Mouse (Mus musculus) forebrain, embryonic 14.5 days (tissue): Measurements from ENCODE around the gene Rps13. TPM values are rescaled to one million over a fixed set of nuclear protein-coding genes. Genes with fewer than 3 reads are reported as not detected.
"Not testable (repeated sequence)": the region's sequence is repeated elsewhere in the genome, so short reads cannot be mapped to it uniquely, and the experiment has no call there.

ENCODE experiments used
- ATAC-seq: fragments of 200-750 bp; cut with Nextera tagmentation; 2 replicates; pipeline ENCODE4 v1.8.0; 2017; ENCODE audit warnings: mild to moderate bottlenecking, moderate library complexity
- DNase-seq: peaks from one replicate; pipeline ENCODE4 v3.0.0-alpha.2; 2015; ENCODE audit warnings: low spot score
- H3K27ac ChIP-seq: fragments of 300-500 bp; sonication (generic); 2 replicates; pipeline ENCODE4 v1.5.1; 2014; ENCODE audit warnings: low read depth, mild to moderate bottlenecking, control low read depth, low read length, moderate library complexity
- H3K27me3 ChIP-seq: fragments of 300-500 bp; sonication (generic); replicated peaks from 2 replicates; pipeline ENCODE4 v1.6.1; 2014; ENCODE audit warnings: low read length, control low read depth, mixed read lengths; ENCODE audit not compliant: control insufficient read depth, insufficient read depth
- H3K36me3 ChIP-seq: fragments of 300-500 bp; sonication (generic); 2 replicates; pipeline ENCODE4 v1.6.1; 2014; ENCODE audit warnings: low read length, control low read depth; ENCODE audit not compliant: control insufficient read depth, insufficient read depth
- H3K4me1 ChIP-seq: fragments of 300-500 bp; sonication (generic); 2 replicates; pipeline ENCODE4 v1.6.1; 2014; ENCODE audit warnings: antibody characterized with exemption, low read length, control low read depth; ENCODE audit not compliant: control insufficient read depth, insufficient read depth
- H3K4me2 ChIP-seq: fragments of 300-500 bp; sonication (generic); 2 replicates; pipeline ENCODE4 v1.6.1; 2014; ENCODE audit warnings: mild to moderate bottlenecking, control low read depth, low read length
- H3K4me3 ChIP-seq: fragments of 300-500 bp; sonication (generic); 2 replicates; pipeline ENCODE4 v1.5.1; 2014; ENCODE audit warnings: low read depth, low read length, control low read depth
- H3K9ac ChIP-seq: fragments of 300-500 bp; sonication (generic); 2 replicates; pipeline ENCODE4 v1.6.1; 2014; ENCODE audit warnings: mild to moderate bottlenecking, low read length, control low read depth, moderate library complexity
- H3K9me3 ChIP-seq: fragments of 300-500 bp; sonication (generic); replicated peaks from 2 replicates; pipeline ENCODE4 v1.6.1; 2016; ENCODE audit warnings: low read length, control low read depth, mixed read lengths; ENCODE audit not compliant: control insufficient read depth
- WGBS: fragments of 180-500 bp; shearing (Covaris S2); extraction: QIAGEN DNeasy Blood & Tissue Kit; methylation state at CpG from one replicate; pipeline ENCODE4 v1.1.7; 2014; 5-methylcytosine and 5-hydroxymethylcytosine counted together
- polyA plus RNA-seq: library from polyadenylated mRNA; unstranded; fragments of >200 nt; fragmentation: Nextera tagmentation; extraction: Ambion mirVana; gene quantifications from 2 replicates; pipeline ENCODE4 v1.2.1, GENCODE M21; 2014

Rps13 gene
- polyA plus RNA-seq, result 533 and 675 TPM in 2 replicates

- Histone ChIP-seq H3K9ac (peak within 1 kb of the TSS; percentile 96), H3K9me3 (no peaks in the 10 kb centered on the region), H3K4me2 (peak within 1 kb of the TSS; percentile 88), H3K27ac (peak within 1 kb of the TSS; percentile 81), H3K36me3 (peaks cover 35% of the 10 kb centered on the region), H3K4me1 (peaks cover 5% of the 10 kb centered on the region; the same call in 1 of the 2 replicates), H3K27me3 (no peaks in the 10 kb centered on the region), H3K4me3 (peak within 1 kb of the TSS; percentile 86)
- DNase-seq (peak; percentile 99), ATAC-seq (peak; percentile 100)
- WGBS, result under 1% methylated on average over 78 of the region's 78 CpGs
Observed at GRCm38 (mm10) chr7:116333713-116334668, at the start of gene Rps13. Gene Rps13 (minus strand): TSS chr7:116334195.

- not testable (repeated sequence) for H3K9me3 ChIP-seq, H3K27ac ChIP-seq, H3K27me3 ChIP-seq, DNase-seq, H3K4me2 ChIP-seq, H3K4me1 ChIP-seq, H3K4me3 ChIP-seq, ATAC-seq, H3K9ac ChIP-seq
- WGBS, result 93% methylated on average over 6 of the region's 6 CpGs
- H3K36me3 ChIP-seq, result peaks cover 22% of the 10 kb centered on the region
Observed at GRCm38 (mm10) chr7:116379181-116379580, 45.2 kb upstream of the Rps13 start.

- no peak for DNase-seq
- H3K27me3 ChIP-seq, result no peaks in the 10 kb centered on the region
- H3K36me3 ChIP-seq, result peaks cover 37% of the 10 kb centered on the region
- no peak overlapping the region for H3K4me2 ChIP-seq
- ATAC-seq, result no peak
- no peaks in the 10 kb centered on the region for H3K4me1 ChIP-seq
- no peak overlapping the region for H3K27ac ChIP-seq
- H3K9me3 ChIP-seq, result no peaks in the 10 kb centered on the region
- 77% methylated on average over 1 of the region's 1 CpGs for WGBS
- H3K9ac ChIP-seq, result no peak overlapping the region
- no peak overlapping the region for H3K4me3 ChIP-seq
Observed at GRCm38 (mm10) chr7:116374284-116374683, 40.3 kb upstream of the Rps13 start.

- DNase-seq (peak; percentile 55), ATAC-seq (no peak)
- 81% methylated on average over 1 of the region's 1 CpGs for WGBS
- Histone ChIP-seq H3K9me3 (no peaks in the 10 kb centered on the region), H3K4me3 (no peak overlapping the region), H3K27me3 (no peaks in the 10 kb centered on the region), H3K4me1 (peaks cover 5% of the 10 kb centered on the region; the same call in 1 of the 2 replicates), H3K36me3 (peaks cover 34% of the 10 kb centered on the region), H3K4me2 (no peak overlapping the region), H3K27ac (no peak overlapping the region), H3K9ac (no peak overlapping the region)
Observed at GRCm38 (mm10) chr7:116336226-116336625, 2.2 kb upstream of the Rps13 start.

GRCm38 (mm10) chr7:116335133-116335532 lies 1.1 kb upstream of the Rps13 start:
- ATAC-seq (no peak), DNase-seq (no peak)
- H3K4me3 ChIP-seq, result no peak overlapping the region; the same call in 1 of the 2 replicates

GRCm38 (mm10) chr7:116334669-116335038 lies 659 bp upstream of the Rps13 start:
- Histone ChIP-seq H3K36me3 (peaks cover 37% of the 10 kb centered on the region), H3K27ac (no peak overlapping the region), H3K4me1 (peaks cover 5% of the 10 kb centered on the region; the same call in 1 of the 2 replicates), H3K27me3 (no peaks in the 10 kb centered on the region), H3K4me3 (peak overlapping the region; percentile 86), H3K9me3 (no peaks in the 10 kb centered on the region), H3K4me2 (peak overlapping the region; percentile 88), H3K9ac (peak overlapping the region; percentile 96)
- ATAC-seq (no peak), DNase-seq (no peak)
- WGBS, result 26% methylated on average over 8 of the region's 8 CpGs

More at GRCm38 (mm10) chr7:116335133-116335532, 1.1 kb upstream of the Rps13 start:
- Histone ChIP-seq H3K27ac (no peak overlapping the region), H3K9me3 (no peaks in the 10 kb centered on the region), H3K4me1 (peaks cover 5% of the 10 kb centered on the region; the same call in 1 of the 2 replicates), H3K4me2 (peak overlapping the region; percentile 88; the same call in 1 of the 2 replicates), H3K27me3 (no peaks in the 10 kb centered on the region), H3K9ac (no peak overlapping the region), H3K36me3 (peaks cover 37% of the 10 kb centered on the region)
- 80% methylated on average over 6 of the region's 6 CpGs for whole genome bisulfite sequencing

DNA sequence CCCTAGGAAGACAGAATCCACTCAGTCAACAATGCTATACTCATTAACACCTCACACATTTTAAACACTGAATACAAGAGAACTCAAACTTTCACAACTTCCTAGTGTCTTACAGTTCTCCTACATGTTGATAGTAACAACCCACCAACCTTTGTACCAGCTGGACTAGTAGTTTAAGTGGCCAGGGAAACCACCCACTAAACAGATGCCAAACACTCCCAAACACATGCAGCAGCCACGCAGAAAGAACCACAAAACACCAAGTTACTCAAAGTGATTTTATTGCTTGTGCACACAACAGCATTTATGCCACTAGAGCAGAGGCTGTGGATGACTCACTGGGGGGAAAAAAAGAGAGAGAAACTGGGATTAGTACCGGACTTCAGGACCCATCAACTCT lies 2.7 kb downstream of the Rps13 start:
- Histone ChIP-seq H3K9me3 (no peaks in the 10 kb centered on the region), H3K4me1 (peaks cover 5% of the 10 kb centered on the region; the same call in 1 of the 2 replicates), H3K4me2 (no peak overlapping the region), H3K27ac (no peak overlapping the region), H3K36me3 (peaks cover 38% of the 10 kb centered on the region), H3K9ac (no peak overlapping the region), H3K27me3 (no peaks in the 10 kb centered on the region), H3K4me3 (no peak overlapping the region)
- no peak for DNase-seq
- 86% methylated on average over 2 of the region's 2 CpGs for WGBS
- ATAC-seq, result no peak

- Histone ChIP-seq H3K4me2 (no peak overlapping the region), H3K9me3 (no peaks in the 10 kb centered on the region), H3K27me3 (no peaks in the 10 kb centered on the region), H3K27ac (no peak overlapping the region), H3K36me3 (peaks cover 38% of the 10 kb centered on the region), H3K9ac (no peak overlapping the region), H3K4me3 (no peak overlapping the region), H3K4me1 (peaks cover 5% of the 10 kb centered on the region; the same call in 1 of the 2 replicates)
- ATAC-seq (no peak), DNase-seq (no peak)
- WGBS, result 86% methylated on average over 4 of the region's 4 CpGs
Observed at GRCm38 (mm10) chr7:116329858-116330257, 4.1 kb downstream of the Rps13 start.

DNA sequence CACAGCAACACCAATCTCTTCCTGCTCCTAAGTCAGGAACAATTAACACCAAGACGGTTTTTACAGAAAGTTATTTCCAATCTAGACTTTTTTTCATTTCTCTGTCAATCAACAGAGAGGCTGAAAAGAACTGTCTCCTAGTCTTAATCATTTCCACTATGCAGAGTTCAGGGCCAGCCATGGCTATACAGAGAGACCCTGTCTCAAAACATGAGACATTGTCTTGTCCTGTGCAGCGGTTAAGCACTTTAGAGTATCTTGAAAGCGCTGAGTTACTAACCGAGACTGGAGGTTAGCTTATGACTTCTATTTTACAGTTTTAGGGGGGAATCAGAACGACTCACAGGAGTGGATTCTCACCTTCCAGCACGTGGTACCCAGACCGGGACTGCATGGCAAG lies 5.2 kb downstream of the Rps13 start:
- ATAC-seq, result no peak
- no peaks in the 10 kb centered on the region for H3K27me3 ChIP-seq
- 75% methylated on average over 7 of the region's 7 CpGs for WGBS
- H3K9me3 ChIP-seq, result no peaks in the 10 kb centered on the region
- no peak overlapping the region for H3K4me3 ChIP-seq
- no peak overlapping the region for H3K27ac ChIP-seq
- H3K4me2 ChIP-seq, result no peak overlapping the region
- H3K9ac ChIP-seq, result no peak overlapping the region
- peaks cover 38% of the 10 kb centered on the region for H3K36me3 ChIP-seq
- peaks cover 5% of the 10 kb centered on the region; the same call in 1 of the 2 replicates for H3K4me1 ChIP-seq
- DNase-seq, result no peak
